In genomic region chr4:132842970-132843704, GRCm38 (mm10) we compare ENCODE assay signal across 8 mouse cellular contexts. TPM values are rescaled to one million over a fixed set of nuclear protein-coding genes. Genes with fewer than 3 reads are reported as not detected.
A peak's percentile ranks its signal among the peaks of the same experiment; 100 is the strongest.
DNase-seq lines count a peak whose midpoint lies in the region; ATAC-seq and TF ChIP-seq lines count a peak whose summit lies in the region.

Ppp1r8 (minus strand) TSS chr4:132843169.

- no peak for TF ChIP-seq EP300 in heart, postnatal 0 days (IDR thresholded peaks at IDR 0.05; ENCODE audit: low read depth)

- ATAC-seq in forebrain, embryonic 12.5 days (ENCODE audit: low FRiP score), result peak; percentile 98
- ATAC-seq in heart, postnatal 0 days (ENCODE audit: insufficient read depth, low read depth), result peak; percentile 100
- ATAC-seq in liver, embryonic 16.5 days (ENCODE audit: low read depth), result peak; percentile 97
- peak; percentile 99 for ATAC-seq in neural tube, embryonic 13.5 days (ENCODE audit: low read depth)

- H3K9ac ChIP-seq in forebrain, embryonic 12.5 days, result peak within 1 kb of the TSS; percentile 95
- H3K9ac ChIP-seq in heart, postnatal 0 days (replicated peaks; ENCODE audit: low read depth, low read length), result peak within 1 kb of the TSS; percentile 87
- peak within 1 kb of the TSS; percentile 80 for H3K9ac ChIP-seq in liver, embryonic 16.5 days (ENCODE audit: low read depth, low read length)
- peak within 1 kb of the TSS; percentile 95 for H3K9ac ChIP-seq in neural tube, embryonic 13.5 days

- H3K27me3 ChIP-seq in E14TG2a.4 (ENCODE audit: insufficient read depth, low read length), result no peaks in the 10 kb centered on the region
- no peaks in the 10 kb centered on the region for H3K27me3 ChIP-seq in forebrain, embryonic 12.5 days
- no peaks in the 10 kb centered on the region for H3K27me3 ChIP-seq in heart, postnatal 0 days (ENCODE audit: control insufficient read depth, insufficient read depth, low read length)
- H3K27me3 ChIP-seq in liver, embryonic 16.5 days (ENCODE audit: control insufficient read depth, insufficient read depth, low read depth, low read length), result no peaks in the 10 kb centered on the region
- H3K27me3 ChIP-seq in neural tube, embryonic 13.5 days, result no peaks in the 10 kb centered on the region
- H3K27me3 ChIP-seq in testis, adult 2 months (ENCODE audit: control insufficient read depth, insufficient read depth, low read length), result no peaks in the 10 kb centered on the region

- H3K4me2 ChIP-seq in forebrain, embryonic 12.5 days, result peak within 1 kb of the TSS; percentile 68
- peak within 1 kb of the TSS; percentile 98 for H3K4me2 ChIP-seq in heart, postnatal 0 days (ENCODE audit: low read depth, low read length)
- peak within 1 kb of the TSS; percentile 91 for H3K4me2 ChIP-seq in liver, embryonic 16.5 days (ENCODE audit: low read depth, low read length)
- peak within 1 kb of the TSS; percentile 65 for H3K4me2 ChIP-seq in neural tube, embryonic 13.5 days

- 1% methylated on average over 40 of the region's 40 CpGs for WGBS in forebrain, embryonic 12.5 days
- WGBS in heart, postnatal 0 days, result 1% methylated on average over 40 of the region's 40 CpGs
- WGBS in liver, embryonic 16.5 days (ENCODE audit: insufficient replicate concordance), result under 1% methylated on average over 40 of the region's 40 CpGs
- 1% methylated on average over 40 of the region's 40 CpGs for WGBS in neural tube, embryonic 13.5 days

- H3K4me1 ChIP-seq in E14TG2a.4 (replicated peaks; ENCODE audit: low read depth, low read length), result peaks cover 25% of the 10 kb centered on the region
- peaks cover 24% of the 10 kb centered on the region for H3K4me1 ChIP-seq in forebrain, embryonic 12.5 days
- H3K4me1 ChIP-seq in heart, postnatal 0 days (ENCODE audit: control insufficient read depth, insufficient read depth), result peaks cover 14% of the 10 kb centered on the region
- peaks cover 15% of the 10 kb centered on the region for H3K4me1 ChIP-seq in liver, embryonic 16.5 days (ENCODE audit: control insufficient read depth, low read depth, low read length)
- peaks cover 19% of the 10 kb centered on the region for H3K4me1 ChIP-seq in neural tube, embryonic 13.5 days (replicated peaks)
- peaks cover 4% of the 10 kb centered on the region for H3K4me1 ChIP-seq in testis, adult 2 months (ENCODE audit: control insufficient read depth, insufficient read depth, low read length)

- peaks cover 32% of the 10 kb centered on the region for H3K36me3 ChIP-seq in E14TG2a.4 (ENCODE audit: insufficient read depth, low read length)
- peaks cover 32% of the 10 kb centered on the region for H3K36me3 ChIP-seq in forebrain, embryonic 12.5 days (replicated peaks)
- H3K36me3 ChIP-seq in heart, postnatal 0 days (replicated peaks; ENCODE audit: control insufficient read depth, insufficient read depth, low read length), result peaks cover 26% of the 10 kb centered on the region
- H3K36me3 ChIP-seq in liver, embryonic 16.5 days (ENCODE audit: control insufficient read depth, insufficient read depth), result peaks cover 11% of the 10 kb centered on the region
- peaks cover 35% of the 10 kb centered on the region for H3K36me3 ChIP-seq in neural tube, embryonic 13.5 days
- no peaks in the 10 kb centered on the region for H3K36me3 ChIP-seq in testis, adult 2 months (ENCODE audit: control insufficient read depth, insufficient read depth, low read length)

- peak within 1 kb of the TSS; percentile 94 for H3K4me3 ChIP-seq in E14TG2a.4 (replicated peaks; ENCODE audit: low read length)
- H3K4me3 ChIP-seq in forebrain, embryonic 12.5 days (replicated peaks), result peak within 1 kb of the TSS; percentile 88
- peak within 1 kb of the TSS; percentile 81 for H3K4me3 ChIP-seq in heart, postnatal 0 days (ENCODE audit: low read depth, low read length)
- peak within 1 kb of the TSS; percentile 78 for H3K4me3 ChIP-seq in liver, embryonic 16.5 days (ENCODE audit: low read depth, low read length)
- peak within 1 kb of the TSS; percentile 89 for H3K4me3 ChIP-seq in neural tube, embryonic 13.5 days
- peak within 1 kb of the TSS; percentile 98 for H3K4me3 ChIP-seq in testis, adult 2 months (ENCODE audit: control insufficient read depth, low read depth, low read length)

- peak within 1 kb of the TSS; percentile 84 for H3K27ac ChIP-seq in forebrain, embryonic 12.5 days
- peak within 1 kb of the TSS; percentile 73 for H3K27ac ChIP-seq in heart, postnatal 0 days (ENCODE audit: low read depth)
- H3K27ac ChIP-seq in liver, embryonic 16.5 days (ENCODE audit: low read length), result peak within 1 kb of the TSS; percentile 54
- H3K27ac ChIP-seq in neural tube, embryonic 13.5 days (replicated peaks), result peak within 1 kb of the TSS; percentile 86
- H3K27ac ChIP-seq in testis, adult 2 months (ENCODE audit: control insufficient read depth, insufficient read depth, low read depth, low read length), result peak within 1 kb of the TSS; percentile 77

- peaks cover 8% of the 10 kb centered on the region for H3K9me3 ChIP-seq in E14TG2a.4 (ENCODE audit: low read length)
- no peaks in the 10 kb centered on the region for H3K9me3 ChIP-seq in forebrain, embryonic 12.5 days
- no peaks in the 10 kb centered on the region for H3K9me3 ChIP-seq in heart, postnatal 0 days (replicated peaks; ENCODE audit: control insufficient read depth, low read length)
- H3K9me3 ChIP-seq in liver, embryonic 16.5 days (replicated peaks; ENCODE audit: control insufficient read depth, low read length), result no peaks in the 10 kb centered on the region
- no peaks in the 10 kb centered on the region for H3K9me3 ChIP-seq in neural tube, embryonic 13.5 days

- peak; percentile 85 for DNase-seq in c-Kit-positive CD71-positive TER-119-positive erythroid progenitor cells, embryonic 14.5 days (ENCODE audit: low spot score)
- DNase-seq in heart, postnatal 0 days (ENCODE audit: low spot score), result peak; percentile 97
- peak; percentile 88 to 94 for DNase-seq in kidney, postnatal 4 days

- no peak for TF ChIP-seq CTCF in E14TG2a.4 (conservative IDR thresholded peaks at IDR 0.05; ENCODE audit: low read length)
- peak; percentile 51 for TF ChIP-seq CTCF in heart, postnatal 0 days (IDR thresholded peaks at IDR 0.05; ENCODE audit: low read depth)
- no peak for TF ChIP-seq CTCF in testis, adult 2 months (IDR thresholded peaks at IDR 0.05; ENCODE audit: control insufficient read depth, insufficient read depth, insufficient replicate concordance, low read depth, low read length)

- peak; percentile 100 for TF ChIP-seq POLR2A in testis, adult 2 months (IDR thresholded peaks at IDR 0.05; ENCODE audit: control insufficient read depth, low read depth, low read length)

RNA-seq across cellular contexts. Expression of gene Ppp1r8, which starts in this region (rescaled TPM):
- polyA plus RNA-seq in forebrain, embryonic 12.5 days (2016; fragmentation: Nextera tagmentation; extraction: Ambion mirVana), result 73.7 and 74.7 TPM in 2 replicates
- 36.6 and 46.2 TPM in 2 replicates for total RNA-seq in heart, postnatal 0 days (2014; rRNA removed; ENCODE audit: low replicate concordance)
- 17.2 and 17.3 TPM in 2 replicates for polyA plus RNA-seq in heart, postnatal 0 days (2015; fragmentation: Nextera tagmentation; extraction: Ambion mirVana)
- polyA plus RNA-seq in liver, embryonic 16.5 days (2015; fragmentation: Nextera tagmentation; extraction: Ambion mirVana), result 21.6 and 22.0 TPM in 2 replicates
- polyA plus RNA-seq in neural tube, embryonic 13.5 days (2015; fragmentation: Nextera tagmentation; extraction: Ambion mirVana), result 44.8 and 49.5 TPM in 2 replicates
- polyA plus RNA-seq in testis, adult 2 months (2012; rRNA removed), result 19.7 and 21.6 TPM in 2 replicates

Comparison
In these comparisons a context has a peak if more than half of its experiments do, and no peak if none do; other contexts are left out.
1. Peak in every context shown above with its lines: DNase-seq, ATAC-seq, H3K4me3 ChIP-seq and H3K27ac ChIP-seq.